Mouse (Mus musculus) bone marrow, adult 2 months (tissue): ENCODE data around the gene Syde2.

Experiments
- CTCF ChIP-seq: fragments of 200-500 bp; IDR thresholded peaks from 2 replicates; pipeline ENCODE4 v1.5.1; 2011; ENCODE audit warnings: low read length, control low read depth; ENCODE audit not compliant: control insufficient read depth, insufficient read depth
- POLR2A ChIP-seq: fragments of 200-500 bp; IDR thresholded peaks from 2 replicates; pipeline ENCODE4 v1.6.1; 2011; ENCODE audit warnings: low read depth, mild to moderate bottlenecking, control low read depth, low read length, borderline replicate concordance; ENCODE audit not compliant: control insufficient read depth

DNA sequence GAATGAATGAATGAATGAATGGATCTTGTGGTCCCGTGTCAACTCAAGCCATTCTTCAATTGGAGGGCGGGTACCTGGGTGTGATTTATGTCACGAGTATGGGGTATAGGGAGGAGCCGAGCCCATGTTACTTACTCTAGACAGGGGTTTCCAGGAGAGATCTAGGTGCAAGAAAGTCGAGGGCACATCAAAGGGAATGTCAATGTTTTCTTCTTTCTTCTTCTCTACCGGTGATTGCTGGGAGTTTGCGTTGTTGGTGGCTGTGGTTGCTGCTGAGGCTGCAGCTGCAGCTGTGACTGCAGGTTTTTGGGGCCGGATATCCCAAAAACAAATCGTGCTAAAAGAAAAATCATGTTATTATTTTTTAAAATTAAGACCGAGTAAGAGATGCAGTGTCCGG, 75.5 kb downstream of the Syde2 start:
- no peak for TF ChIP-seq CTCF
- no peak for TF ChIP-seq POLR2A
